Mouse (Mus musculus): ENCODE measurements around the gene Nek4. TPM values are rescaled to one million over a fixed set of nuclear protein-coding genes. Genes with fewer than 3 reads are reported as not detected.

Nek4 gene
- polyA plus RNA-seq, 1 experiment from 2014 or later, result 18.9 TPM

DNA sequence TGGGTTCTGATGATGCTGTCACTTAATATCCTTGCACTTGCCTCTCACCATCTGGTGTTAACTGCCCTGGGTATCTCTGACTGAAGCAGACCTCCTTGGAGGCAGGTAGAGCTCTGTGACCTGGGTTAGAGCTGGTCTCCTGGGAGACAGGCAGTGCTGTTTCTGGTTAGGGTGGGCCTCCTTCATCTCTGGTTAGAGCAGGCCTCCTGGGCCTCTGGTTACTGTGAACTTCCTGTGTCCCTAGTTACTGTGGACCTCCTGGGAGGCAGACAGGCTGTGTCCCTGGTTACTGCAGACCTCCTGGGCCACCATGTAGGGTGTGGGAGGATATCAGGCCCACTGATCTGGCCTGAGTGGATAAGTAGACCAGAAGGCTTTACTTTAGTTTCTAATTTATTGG lies 45.2 kb downstream of the Nek4 start:
- no peak overlapping the region for H3K9ac ChIP-seq
- H3K4me3 ChIP-seq, result no peak overlapping the region
- H3K27ac ChIP-seq, result no peak overlapping the region
- H3K4me1 ChIP-seq, result peaks cover 9% of the 10 kb centered on the region
- H3K9me3 ChIP-seq (replicated peaks), result no peaks in the 10 kb centered on the region
- H3K27me3 ChIP-seq, result no peaks in the 10 kb centered on the region
- ATAC-seq (ENCODE audit: low FRiP score), result no peak
- no peak overlapping the region for H3K4me2 ChIP-seq (replicated peaks)
- H3K36me3 ChIP-seq, result peaks cover 8% of the 10 kb centered on the region; the same call in 1 of the 2 replicates

GRCm38 (mm10) chr14:31000356-31000755 lies 49.2 kb downstream of the Nek4 start:
- peaks cover 15% of the 10 kb centered on the region for H3K4me1 ChIP-seq
- peak overlapping the region; percentile 79 for H3K4me2 ChIP-seq (replicated peaks)
- ATAC-seq (ENCODE audit: low FRiP score), result no peak
- no peaks in the 10 kb centered on the region for H3K27me3 ChIP-seq
- H3K9ac ChIP-seq, result peak overlapping the region; percentile 92
- peaks cover 8% of the 10 kb centered on the region; the same call in 1 of the 2 replicates for H3K36me3 ChIP-seq
- H3K9me3 ChIP-seq (replicated peaks), result no peaks in the 10 kb centered on the region
- no peak overlapping the region for H3K27ac ChIP-seq
- 68% methylated on average over 10 of the region's 10 CpGs for WGBS
- peak overlapping the region; percentile 97 for H3K4me3 ChIP-seq

- H3K9me3 ChIP-seq (replicated peaks), result no peaks in the 10 kb centered on the region
- H3K36me3 ChIP-seq, result peaks cover 8% of the 10 kb centered on the region; the same call in 1 of the 2 replicates
- peak overlapping the region; percentile 79 for H3K4me2 ChIP-seq (replicated peaks)
- H3K4me3 ChIP-seq, result peak overlapping the region; percentile 97
- H3K9ac ChIP-seq, result peak overlapping the region; percentile 92
- peak; percentile 39; the same call in 1 of the 2 replicates for ATAC-seq (ENCODE audit: low FRiP score)
- H3K27me3 ChIP-seq, result no peaks in the 10 kb centered on the region
- H3K4me1 ChIP-seq, result peaks cover 15% of the 10 kb centered on the region
- H3K27ac ChIP-seq, result peak overlapping the region; percentile 95; the same call in 1 of the 2 replicates
- WGBS, result under 1% methylated on average over 21 of the region's 21 CpGs
Observed at GRCm38 (mm10) chr14:31000816-31001306, 49.7 kb downstream of the Nek4 start.

- H3K27ac ChIP-seq, result peak within 1 kb of the TSS; percentile 95
Observed at GRCm38 (mm10) chr14:31001307-31002205, 50.4 kb downstream of the Nek4 start, which contains the start of the genes Glt8d1 and Spcs1. Gene Glt8d1, plus strand, starts transcription at chr14:31001400. Gene Spcs1, minus strand, starts transcription at chr14:31001672.

GRCm38 (mm10) chr14:31004527-31004926 lies 53.4 kb downstream of the Nek4 start:
- Histone ChIP-seq H3K9ac (no peak overlapping the region), H3K27me3 (no peaks in the 10 kb centered on the region), H3K9me3 (replicated peaks) (no peaks in the 10 kb centered on the region), H3K4me1 (peaks cover 15% of the 10 kb centered on the region), H3K36me3 (peaks cover 28% of the 10 kb centered on the region), H3K27ac (no peak overlapping the region), H3K4me3 (no peak overlapping the region), H3K4me2 (replicated peaks) (no peak overlapping the region)
- 92% methylated on average over 2 of the region's 2 CpGs for WGBS
- no peak for ATAC-seq (ENCODE audit: low FRiP score)

More at GRCm38 (mm10) chr14:31001307-31002205, 50.4 kb downstream of the Nek4 start, which contains the start of the genes Glt8d1 and Spcs1:
- H3K4me1 ChIP-seq, result peaks cover 15% of the 10 kb centered on the region
- H3K9ac ChIP-seq, result peak within 1 kb of the TSS; percentile 92
- peak; percentile 93 for ATAC-seq (ENCODE audit: low FRiP score)
- peak within 1 kb of the TSS; percentile 97 for H3K4me3 ChIP-seq
- H3K36me3 ChIP-seq, result peaks cover 9% of the 10 kb centered on the region
- no peaks in the 10 kb centered on the region for H3K9me3 ChIP-seq (replicated peaks)
- 1% methylated on average over 74 of the region's 84 CpGs for WGBS
- peak within 1 kb of the TSS; percentile 79 for H3K4me2 ChIP-seq (replicated peaks)
- H3K27me3 ChIP-seq, result no peaks in the 10 kb centered on the region

DNA sequence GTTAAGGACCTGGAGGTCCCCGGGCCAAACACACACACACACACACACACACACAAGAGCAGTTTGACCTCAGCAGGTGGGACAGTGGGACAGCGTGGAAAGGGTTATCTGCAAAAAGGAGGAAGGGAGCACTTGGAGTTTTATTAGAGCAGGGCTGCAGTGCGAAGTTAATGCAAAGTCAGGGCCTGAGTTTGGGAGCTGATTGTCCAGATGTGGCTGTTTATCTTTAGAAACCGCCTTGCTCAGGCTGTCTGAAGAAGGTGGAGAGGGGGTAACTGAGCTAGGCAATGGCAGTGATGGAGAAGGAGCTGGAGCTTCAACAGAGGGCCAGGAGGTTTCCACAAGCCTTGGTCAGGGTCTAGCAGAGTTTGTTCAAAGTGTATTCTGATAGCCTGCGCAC lies 55.6 kb downstream of the Nek4 start:
- ATAC-seq (ENCODE audit: low FRiP score), result no peak
- Histone ChIP-seq H3K4me1 (peaks cover 5% of the 10 kb centered on the region), H3K27me3 (no peaks in the 10 kb centered on the region), H3K27ac (no peak overlapping the region), H3K36me3 (peaks cover 49% of the 10 kb centered on the region), H3K4me3 (no peak overlapping the region), H3K4me2 (replicated peaks) (no peak overlapping the region), H3K9me3 (replicated peaks) (no peaks in the 10 kb centered on the region), H3K9ac (no peak overlapping the region)
- WGBS, result 88% methylated on average over 5 of the region's 5 CpGs

DNA sequence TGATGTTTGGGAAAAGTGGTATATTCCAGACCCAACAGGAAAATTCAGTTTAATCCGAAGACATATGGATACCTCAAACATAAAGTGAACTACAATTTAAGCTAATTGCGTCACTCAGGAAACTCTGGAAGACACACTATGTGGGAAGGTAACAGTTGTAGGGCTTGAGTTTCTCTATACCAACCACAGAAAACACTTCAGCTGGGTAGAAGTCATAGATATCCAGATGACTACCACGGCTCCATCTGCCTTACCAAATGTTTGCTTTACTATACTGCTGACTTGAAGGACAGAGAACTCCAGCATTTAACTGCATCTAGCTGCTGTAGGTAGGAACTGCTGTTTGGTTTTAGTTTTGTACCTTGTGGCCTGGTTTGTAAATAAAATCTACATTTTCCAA lies 60.4 kb downstream of the Nek4 start:
- Histone ChIP-seq H3K9me3 (replicated peaks) (no peaks in the 10 kb centered on the region), H3K27ac (no peak overlapping the region), H3K4me3 (no peak overlapping the region), H3K4me1 (no peaks in the 10 kb centered on the region), H3K4me2 (replicated peaks) (no peak overlapping the region), H3K36me3 (peaks cover 93% of the 10 kb centered on the region), H3K27me3 (no peaks in the 10 kb centered on the region), H3K9ac (no peak overlapping the region)
- no peak for ATAC-seq (ENCODE audit: low FRiP score)
- 95% methylated on average over 3 of the region's 3 CpGs for WGBS

DNA sequence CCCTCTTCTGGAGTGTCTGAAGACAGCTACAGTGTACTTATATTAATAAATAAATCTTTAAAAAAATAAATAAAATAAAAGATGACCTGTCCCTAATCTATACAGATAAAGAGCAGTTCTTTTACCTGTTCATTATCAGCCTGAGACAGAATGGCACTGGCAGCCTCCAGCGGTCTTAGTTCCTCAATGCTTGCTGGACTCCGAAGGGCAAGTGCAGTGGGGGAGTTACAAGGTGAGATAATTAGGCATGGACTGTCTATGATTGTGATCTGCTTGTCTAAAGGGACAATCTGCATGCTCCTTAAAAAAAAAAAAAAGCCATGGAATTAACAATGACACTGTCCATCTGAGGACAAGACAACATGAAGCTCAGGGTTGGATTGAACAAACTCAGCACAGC lies 62.8 kb downstream of the Nek4 start:
- Histone ChIP-seq H3K27me3 (no peaks in the 10 kb centered on the region), H3K9me3 (replicated peaks) (no peaks in the 10 kb centered on the region), H3K9ac (no peak overlapping the region), H3K4me1 (peaks cover 12% of the 10 kb centered on the region), H3K4me3 (no peak overlapping the region), H3K36me3 (peaks cover 81% of the 10 kb centered on the region), H3K27ac (no peak overlapping the region), H3K4me2 (replicated peaks) (no peak overlapping the region)
- WGBS, result 93% methylated on average over 2 of the region's 2 CpGs
- no peak for ATAC-seq (ENCODE audit: low FRiP score)

- H3K9me3 ChIP-seq (replicated peaks), result no peaks in the 10 kb centered on the region
- ATAC-seq (ENCODE audit: low FRiP score), result no peak
- H3K4me1 ChIP-seq, result peaks cover 21% of the 10 kb centered on the region
- WGBS, result 90% methylated on average over 1 of the region's 1 CpGs
- H3K4me3 ChIP-seq, result no peak overlapping the region
- no peaks in the 10 kb centered on the region for H3K27me3 ChIP-seq
- peaks cover 62% of the 10 kb centered on the region for H3K36me3 ChIP-seq
- H3K27ac ChIP-seq, result no peak overlapping the region
- H3K4me2 ChIP-seq (replicated peaks), result no peak overlapping the region
- H3K9ac ChIP-seq, result no peak overlapping the region
Observed at GRCm38 (mm10) chr14:31016063-31016462, 64.9 kb downstream of the Nek4 start.

DNA sequence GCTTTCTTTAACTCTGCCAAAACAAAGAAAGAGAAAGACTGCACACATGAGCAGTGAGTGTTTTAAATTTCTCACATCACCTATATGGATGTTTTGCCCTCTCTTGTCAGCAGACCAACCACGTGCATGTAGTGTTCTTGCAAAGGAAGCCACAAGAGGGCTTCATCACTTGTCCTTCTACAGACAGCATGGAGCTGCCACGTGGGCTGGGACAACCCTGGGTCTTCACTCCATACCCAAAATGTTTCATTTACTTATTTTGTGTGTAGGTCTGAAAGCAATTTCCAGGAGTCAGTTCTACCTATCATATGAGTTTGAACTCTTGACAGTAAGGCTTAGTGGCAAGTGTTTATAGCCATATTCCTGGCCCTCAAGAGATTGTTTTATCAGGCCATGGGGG lies 66.7 kb downstream of the Nek4 start:
- Histone ChIP-seq H3K4me1 (peaks cover 24% of the 10 kb centered on the region), H3K27me3 (no peaks in the 10 kb centered on the region), H3K27ac (no peak overlapping the region), H3K36me3 (peaks cover 52% of the 10 kb centered on the region), H3K4me2 (replicated peaks) (peak overlapping the region; percentile 88), H3K4me3 (peak overlapping the region; percentile 74), H3K9ac (peak overlapping the region; percentile 88), H3K9me3 (replicated peaks) (no peaks in the 10 kb centered on the region)
- no peak for ATAC-seq (ENCODE audit: low FRiP score)
- 0% methylated on average over 2 of the region's 2 CpGs for WGBS

GRCm38 (mm10) chr14:31018860-31019291 lies 67.7 kb downstream of the Nek4 start, which contains the start of the genes Pbrm1 and Gnl3:
Gene Pbrm1, plus strand, starts transcription at chr14:31019138.
Gene Gnl3, minus strand, starts transcription at chr14:31019152.
- Histone ChIP-seq H3K4me3 (peak within 1 kb of the TSS; percentile 74), H3K4me2 (replicated peaks) (peak within 1 kb of the TSS; percentile 88), H3K27ac (peak within 1 kb of the TSS; percentile 98), H3K27me3 (no peaks in the 10 kb centered on the region), H3K36me3 (peaks cover 50% of the 10 kb centered on the region), H3K9me3 (replicated peaks) (no peaks in the 10 kb centered on the region), H3K4me1 (peaks cover 24% of the 10 kb centered on the region), H3K9ac (peak within 1 kb of the TSS; percentile 88)
- WGBS, result under 1% methylated on average over 53 of the region's 53 CpGs
- ATAC-seq (ENCODE audit: low FRiP score), result peak; percentile 95
